Mouse (Mus musculus) kidney, postnatal 14 days (tissue): Measurements from ENCODE around the gene Avpi1.
A peak's percentile ranks its signal among the peaks of the same experiment; 100 is the strongest.

ENCODE experiments used
- DNase-seq: peaks from one replicate; pipeline ENCODE4 v3.0.0; 2022; ENCODE audit warnings: mixed read lengths

The Avpi1 gene

GRCm38 (mm10) chr19:42144541-42145167 is 15.8 kb upstream of the Avpi1 start:
- peak; percentile 92 for DNase-seq

GRCm38 (mm10) chr19:42144067-42144466 is 15.2 kb upstream of the Avpi1 start:
- no peak for DNase-seq

DNA sequence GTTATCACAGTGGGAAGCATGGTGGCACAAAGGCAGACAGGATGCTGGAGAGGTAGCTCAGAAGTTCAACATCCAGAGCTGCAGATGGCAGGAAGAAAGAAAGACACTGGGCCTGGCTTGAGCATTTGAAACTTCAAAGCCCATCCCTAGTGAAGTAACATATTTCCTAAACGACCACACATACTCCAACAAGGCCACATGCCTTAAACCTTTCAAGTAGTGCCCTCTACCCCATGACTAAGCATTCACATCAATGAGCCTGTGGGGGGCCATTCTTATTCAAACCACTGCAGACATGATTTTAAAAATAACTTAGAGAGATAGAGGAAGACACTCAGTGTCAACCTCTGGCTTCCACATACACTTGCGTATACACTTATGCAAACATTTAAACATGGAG is 13.9 kb upstream of the Avpi1 start:
- DNase-seq, result no peak

DNA sequence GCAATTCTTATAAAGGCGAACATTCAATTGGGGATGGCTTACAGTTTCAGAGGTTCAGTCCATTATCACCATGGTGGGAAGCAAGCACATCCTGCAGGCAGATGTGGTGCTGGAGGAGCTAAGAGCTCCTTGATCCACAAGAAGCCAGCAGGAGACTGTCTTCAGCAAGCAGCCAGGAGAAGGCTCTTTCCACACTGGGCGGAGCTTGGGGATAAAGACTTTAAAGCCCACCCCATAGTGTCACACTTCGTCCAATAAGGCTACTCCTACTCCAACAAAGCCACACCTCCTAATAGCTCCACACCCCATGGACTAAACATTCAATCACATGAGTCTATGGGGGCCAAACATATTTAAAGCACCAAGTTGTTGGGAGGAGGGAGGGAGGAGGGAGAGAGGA is 13.1 kb upstream of the Avpi1 start:
- no peak for DNase-seq

DNA sequence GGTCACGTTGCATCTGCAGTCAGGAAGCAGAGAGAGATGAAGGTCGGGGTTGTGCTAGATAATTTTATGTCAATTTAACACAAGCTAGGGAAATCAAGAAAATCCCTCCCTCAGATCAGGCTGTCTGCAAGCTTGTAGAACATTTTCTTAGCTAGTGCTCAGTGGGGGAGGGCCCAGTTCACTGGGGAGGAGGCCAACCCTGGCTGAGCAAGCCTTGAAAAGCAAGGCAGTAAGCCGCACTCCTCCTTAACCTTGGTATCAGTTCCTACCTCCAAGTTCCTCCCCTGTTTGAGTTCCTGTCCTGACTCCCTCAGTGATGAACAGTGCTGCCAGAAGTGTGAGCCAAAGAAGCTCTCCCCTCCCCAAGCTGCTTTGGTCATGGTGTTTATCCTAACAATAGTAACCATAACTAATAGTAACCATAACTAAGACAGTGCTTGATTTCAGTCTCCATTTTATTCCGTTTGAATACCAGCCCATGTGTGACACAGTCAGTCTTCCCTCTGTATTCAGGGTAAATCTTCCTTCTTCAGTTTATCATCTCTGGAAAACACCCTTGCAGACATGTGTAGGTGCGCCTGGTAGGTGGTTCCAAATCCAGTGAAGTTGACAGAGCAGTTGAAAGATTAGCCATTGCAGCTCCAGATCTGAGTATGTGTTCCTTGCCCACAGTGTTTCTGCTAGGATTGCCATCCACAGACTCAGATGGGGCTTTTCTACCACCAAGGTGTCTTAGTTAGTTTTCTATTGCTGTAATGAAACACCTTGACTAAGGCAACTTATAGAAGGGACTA is 11.1 kb upstream of the Avpi1 start:
- DNase-seq, result no peak

DNA sequence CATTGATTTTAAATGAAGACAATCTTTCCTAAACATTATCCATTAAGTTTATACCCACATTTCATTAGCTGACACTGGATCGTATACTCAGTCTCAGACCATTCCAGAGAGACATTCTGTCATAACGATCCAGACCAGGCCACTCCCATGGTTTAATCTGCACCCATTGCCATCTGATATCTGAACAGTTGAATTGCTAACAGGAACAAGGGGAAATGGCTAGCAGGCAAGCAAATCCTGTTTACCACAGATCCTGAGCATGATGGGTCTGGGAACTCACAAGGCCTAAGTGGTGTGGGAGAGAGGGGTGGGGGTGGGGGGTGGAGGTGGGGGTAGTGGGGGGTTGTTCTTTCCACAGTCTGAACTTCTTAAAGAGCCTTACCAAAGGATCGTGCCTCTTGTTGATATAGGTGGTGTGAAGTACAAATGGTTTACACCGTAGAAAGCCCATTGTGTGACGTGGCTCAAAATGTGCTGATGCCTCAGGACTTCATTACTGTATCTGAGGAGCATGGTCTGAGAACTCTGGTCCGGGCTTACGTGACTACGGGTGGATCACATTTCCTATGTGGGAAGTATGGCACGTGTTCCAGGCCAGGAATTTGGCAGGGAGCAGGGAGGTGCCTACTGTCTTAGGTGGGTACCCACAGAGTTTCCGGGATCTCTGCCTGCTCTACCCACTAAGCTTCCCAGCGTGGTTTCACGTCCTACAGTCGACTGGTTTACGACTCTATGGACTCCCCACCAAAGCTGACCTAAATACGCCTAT is 9.8 kb upstream of the Avpi1 start:
- no peak for DNase-seq

GRCm38 (mm10) chr19:42137167-42137672 is 8.4 kb upstream of the Avpi1 start:
- DNase-seq, result no peak

DNA sequence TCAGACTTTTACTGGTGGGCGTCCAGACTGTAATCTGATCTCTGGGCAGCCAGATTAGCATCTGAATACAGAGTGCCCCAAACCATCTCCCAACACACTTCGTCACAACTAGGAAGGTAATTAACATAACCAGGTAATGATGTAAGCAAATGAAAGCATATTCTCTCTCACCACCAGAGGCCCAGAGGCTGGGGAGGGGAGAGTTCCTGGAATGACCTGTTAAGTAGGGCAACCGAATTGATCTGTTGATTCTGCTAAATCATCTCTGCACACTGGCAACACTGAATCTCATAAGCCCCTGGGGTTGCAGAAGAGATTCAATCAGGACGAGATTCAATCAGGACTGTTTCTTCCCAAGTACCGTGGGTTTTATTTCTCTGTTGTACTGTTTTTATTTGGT is 7.3 kb upstream of the Avpi1 start:
- DNase-seq, result no peak

DNA sequence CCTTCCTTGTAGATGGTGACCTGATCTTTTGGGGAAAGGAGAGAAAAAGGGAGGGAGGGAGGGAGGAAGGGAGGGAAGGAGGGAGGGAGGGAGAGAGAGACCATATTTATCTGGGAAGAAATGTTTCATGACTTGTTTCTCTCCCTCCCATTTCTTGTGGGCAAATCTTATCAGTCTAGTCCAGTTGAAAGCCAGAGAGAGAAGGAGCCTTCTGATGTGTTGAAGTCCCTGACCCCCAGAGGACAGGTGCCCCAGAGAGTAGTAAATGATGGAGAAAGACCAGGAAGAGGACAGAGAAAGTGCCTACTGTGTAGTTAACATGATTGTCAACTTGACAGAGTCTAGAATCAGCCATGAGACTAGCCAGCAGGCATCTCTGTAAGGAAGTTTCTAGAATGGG is 6.2 kb upstream of the Avpi1 start:
- no peak for DNase-seq

- DNase-seq, result no peak
Observed at GRCm38 (mm10) chr19:42131101-42131500, 2.2 kb upstream of the Avpi1 start.

DNA sequence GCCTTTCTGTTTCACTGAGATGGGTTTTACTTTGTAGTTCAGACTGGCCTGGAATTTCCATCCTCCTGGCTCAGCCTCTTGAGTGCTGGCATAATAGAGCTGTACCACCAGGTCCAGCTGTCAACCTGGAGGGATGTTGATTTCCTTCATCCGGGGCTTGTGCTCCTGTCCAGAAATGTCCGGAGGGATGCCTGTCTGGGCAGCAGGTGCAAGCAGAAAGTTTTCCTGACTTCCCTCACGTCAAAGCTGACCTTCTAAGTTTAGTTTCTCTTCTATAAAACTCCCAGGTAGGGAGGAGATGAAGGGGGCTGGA is 1.4 kb upstream of the Avpi1 start:
- no peak for DNase-seq

- no peak for DNase-seq
Observed at GRCm38 (mm10) chr19:42129509-42130293, 842 bp upstream of the Avpi1 start.

DNA sequence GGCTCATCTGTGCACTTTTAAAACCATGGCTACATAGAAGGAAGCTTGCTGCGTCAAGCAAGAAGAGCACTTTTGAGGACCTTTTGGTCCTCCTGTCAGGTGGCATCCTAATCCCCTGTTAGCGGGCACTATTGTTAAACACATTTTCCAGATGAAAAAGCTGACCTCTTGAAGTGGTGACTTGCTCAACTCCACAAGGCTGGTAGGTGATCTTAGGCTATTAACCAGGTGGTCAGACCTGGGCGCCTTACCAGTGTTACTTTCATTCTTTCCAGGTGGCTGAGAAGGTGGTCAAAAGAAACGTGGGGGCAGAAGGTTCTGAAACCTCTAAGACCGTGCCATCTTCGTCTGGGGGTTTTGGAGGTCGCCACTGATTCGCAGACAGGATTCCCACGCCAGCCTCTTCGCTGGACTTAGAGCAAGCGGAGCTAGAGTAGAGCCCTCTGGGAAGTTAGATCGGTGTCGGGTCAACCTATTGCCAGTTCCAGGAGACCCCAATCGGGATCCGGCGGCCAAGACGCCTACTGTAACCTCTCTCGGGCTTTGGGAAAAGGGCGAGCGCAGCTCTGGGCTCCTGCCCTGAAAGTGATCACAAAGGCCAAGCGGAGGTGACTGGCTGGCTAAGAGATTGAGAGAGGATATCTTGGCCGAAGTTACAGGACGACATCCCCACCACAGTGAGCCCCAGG is 663 bp downstream of the Avpi1 start:
- DNase-seq, result peak; percentile 23

DNA sequence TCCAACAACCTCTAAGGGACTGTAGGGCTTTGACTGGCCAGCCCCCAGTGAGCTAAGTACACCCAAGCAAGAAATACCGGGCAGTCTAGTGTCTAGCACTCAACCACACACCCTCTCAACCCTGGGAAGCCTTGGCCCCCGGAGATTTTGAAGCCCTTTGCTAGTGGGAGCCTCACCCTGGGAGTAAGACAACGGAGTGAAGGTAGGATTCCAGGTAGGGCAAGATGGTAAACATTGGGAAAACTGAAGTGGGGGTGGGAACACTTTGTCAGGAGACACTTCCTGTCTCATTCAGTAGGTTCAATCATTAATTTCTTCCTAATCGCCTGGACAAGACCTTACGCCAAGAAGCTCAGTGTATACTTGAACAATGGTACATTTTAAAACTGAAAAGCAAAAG is 1.8 kb downstream of the Avpi1 start:
- DNase-seq, result no peak

GRCm38 (mm10) chr19:42126219-42126605 is 2.6 kb downstream of the Avpi1 start:
- DNase-seq, result no peak

DNA sequence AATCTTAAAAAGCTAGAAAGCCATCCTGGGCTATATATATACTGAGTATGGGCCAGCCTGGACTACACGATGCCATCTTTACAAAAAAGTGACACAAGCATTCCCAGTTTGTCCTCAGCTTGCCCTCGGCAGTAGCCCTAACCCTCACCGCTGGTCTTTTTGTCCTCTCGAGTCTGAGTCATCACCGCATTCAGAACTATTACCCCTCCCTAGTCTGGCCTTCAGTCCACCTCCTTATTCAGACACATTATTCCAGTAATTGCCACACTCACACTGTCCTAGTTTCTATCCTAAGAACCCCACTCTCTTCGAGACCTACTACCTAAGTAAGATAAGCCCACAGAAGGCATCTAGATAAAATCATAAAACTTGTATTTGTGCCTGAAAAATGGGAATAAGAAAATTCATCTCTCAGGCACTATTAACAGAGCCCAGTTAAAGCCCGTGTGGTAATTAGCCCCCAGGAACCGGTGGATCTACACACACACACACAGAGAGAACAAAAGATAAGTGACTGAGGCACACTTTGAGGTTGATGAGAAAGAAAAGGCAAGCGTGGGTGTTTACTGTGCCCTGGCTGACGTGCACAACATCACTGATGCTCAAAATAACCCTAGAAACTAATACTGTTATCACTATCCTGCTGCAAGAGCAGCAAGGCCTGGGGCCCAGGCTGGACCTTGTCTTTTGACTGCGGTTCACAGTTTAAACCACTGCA is 3.2 kb downstream of the Avpi1 start:
- DNase-seq, result no peak

GRCm38 (mm10) chr19:42124684-42125083 is 4.2 kb downstream of the Avpi1 start:
- no peak for DNase-seq

DNA sequence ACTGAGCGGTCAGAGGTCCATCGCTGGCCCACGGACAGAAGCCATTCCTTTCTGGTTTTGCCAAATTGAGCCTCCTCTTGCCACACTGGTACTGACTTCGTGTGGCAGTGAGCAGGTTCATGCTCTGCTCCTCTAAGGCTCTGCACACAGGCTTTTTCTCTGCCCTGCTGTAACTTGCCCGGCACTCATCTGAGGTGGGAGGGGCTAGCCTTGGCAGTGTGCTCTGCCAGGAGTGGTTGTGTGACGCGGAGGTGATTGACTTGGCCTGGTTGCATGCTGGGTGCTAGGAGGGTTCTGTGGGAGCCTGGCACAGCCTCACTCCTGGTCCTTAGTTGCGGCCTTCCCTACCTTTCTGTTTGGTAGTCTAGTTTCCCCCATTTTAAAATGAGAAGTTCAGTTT is 8.4 kb downstream of the Avpi1 start:
- no peak for DNase-seq

- no peak for DNase-seq
Observed at GRCm38 (mm10) chr19:42118596-42118995, 10.3 kb downstream of the Avpi1 start.

- DNase-seq, result no peak
Observed at GRCm38 (mm10) chr19:42118142-42118541, 10.7 kb downstream of the Avpi1 start.

DNA sequence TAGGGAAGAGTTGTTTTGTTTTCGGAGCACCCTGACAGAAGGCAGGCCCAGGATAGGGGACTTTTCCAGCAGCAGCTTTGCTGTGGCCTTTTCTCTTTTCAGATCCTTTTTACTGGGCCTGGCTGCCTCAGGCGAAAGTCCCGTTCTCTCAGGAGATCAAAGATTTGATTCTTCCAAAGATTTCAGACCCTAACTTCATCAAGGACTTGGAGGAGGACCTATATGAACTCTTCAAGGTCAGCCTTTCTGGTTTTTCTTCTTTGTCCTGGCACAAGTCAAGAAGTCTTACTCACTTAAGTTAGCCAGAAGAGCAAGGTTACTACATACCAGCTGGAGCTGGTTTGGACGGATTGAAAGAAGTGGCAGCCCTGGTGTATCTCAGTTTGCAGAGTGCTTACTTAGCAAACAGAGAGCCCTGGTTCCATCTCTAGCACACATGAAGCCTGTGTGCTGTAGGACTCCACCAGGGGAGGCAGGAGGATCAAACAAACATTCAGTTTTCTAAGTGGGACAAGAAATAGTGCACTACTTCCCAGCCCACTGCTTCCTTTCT is 13.0 kb downstream of the Avpi1 start:
- DNase-seq, result no peak
